Mouse (Mus musculus) G1E (cell line): ENCODE measurements around the gene Myh9. TPM values are rescaled to one million over a fixed set of nuclear protein-coding genes. Genes with fewer than 3 reads are reported as not detected.

Experiments
- ATAC-seq: 2 replicates; pipeline ENCODE4 v1.8.0; 2016; ENCODE audit warnings: mild to moderate bottlenecking; ENCODE audit not compliant: insufficient number of reproducible peaks, poor library complexity, low FRiP score, severe bottlenecking; ENCODE audit errors: extremely low read depth
- DNase-seq: peaks from one replicate; pipeline ENCODE4 v3.0.0; 2012; ENCODE audit warnings: low spot score
- H3K27me3 ChIP-seq: 2 replicates; pipeline ENCODE4 v1.6.1; 2012; ENCODE audit warnings: mild to moderate bottlenecking, low read length, inconsistent platforms; ENCODE audit not compliant: insufficient read depth
- H3K36me3 ChIP-seq: replicated peaks from 2 replicates; pipeline ENCODE3; 2012; ENCODE audit warnings: mild to moderate bottlenecking, inconsistent platforms
- H3K4me1 ChIP-seq: 2 replicates; pipeline ENCODE4 v1.6.1; 2012; ENCODE audit warnings: low read depth, low read length, inconsistent platforms, mixed read lengths; ENCODE audit not compliant: insufficient read depth
- H3K4me3 ChIP-seq: 2 replicates; pipeline ENCODE4 v1.5.1; 2012; ENCODE audit warnings: low read depth, mild to moderate bottlenecking, inconsistent platforms, low read length, moderate library complexity, mixed read lengths
- H3K9me3 ChIP-seq: replicated peaks from 2 replicates; pipeline ENCODE4 v1.6.1; 2012; ENCODE audit warnings: inconsistent platforms
- CTCF ChIP-seq: IDR thresholded peaks from 2 replicates; pipeline ENCODE4 v1.5.1; 2012; ENCODE audit warnings: low read depth, low read length, inconsistent platforms, mixed read lengths
- GATA1 ChIP-seq: IDR thresholded peaks from 2 replicates; pipeline ENCODE4 v1.6.1; 2012; ENCODE audit warnings: borderline replicate concordance, low read length, inconsistent platforms, mixed read lengths
- GATA2 ChIP-seq: IDR thresholded peaks from 2 replicates; pipeline ENCODE4 v1.6.1; 2012; ENCODE audit warnings: low read depth, low read length, inconsistent platforms, borderline replicate concordance
- POLR2AphosphoS5 ChIP-seq: IDR thresholded peaks from 2 replicates; pipeline ENCODE4 v1.6.1; 2012; ENCODE audit warnings: low read depth, low read length, inconsistent platforms; ENCODE audit not compliant: insufficient replicate concordance
- TAL1 ChIP-seq: conservative IDR thresholded peaks from 2 replicates; pipeline ENCODE4 v1.6.1; 2012; ENCODE audit warnings: low read depth, low read length, inconsistent platforms, mixed read lengths
- polyA plus RNA-seq: library from polyadenylated mRNA; stranded (reverse); fragments of >175 nt; gene quantifications from 2 replicates; pipeline ENCODE4 v1.2.3, GENCODE M21; 2012
- total RNA-seq, 2 experiments: library from RNA; stranded (forward) in 1 of 2; stranded (reverse) in 1 of 2; fragments of 200-1000 nt in 1 of 2; fragments of >200 nt in 1 of 2; fragmentation: Nextera tagmentation in 1 of 2; gene quantifications; 2 replicates each; pipeline ENCODE4 v1.2.3; 2014 to 2017

Myh9 gene
- total and polyA plus RNA-seq, 3 experiments: 132 to 198 (median 171) TPM

DNA sequence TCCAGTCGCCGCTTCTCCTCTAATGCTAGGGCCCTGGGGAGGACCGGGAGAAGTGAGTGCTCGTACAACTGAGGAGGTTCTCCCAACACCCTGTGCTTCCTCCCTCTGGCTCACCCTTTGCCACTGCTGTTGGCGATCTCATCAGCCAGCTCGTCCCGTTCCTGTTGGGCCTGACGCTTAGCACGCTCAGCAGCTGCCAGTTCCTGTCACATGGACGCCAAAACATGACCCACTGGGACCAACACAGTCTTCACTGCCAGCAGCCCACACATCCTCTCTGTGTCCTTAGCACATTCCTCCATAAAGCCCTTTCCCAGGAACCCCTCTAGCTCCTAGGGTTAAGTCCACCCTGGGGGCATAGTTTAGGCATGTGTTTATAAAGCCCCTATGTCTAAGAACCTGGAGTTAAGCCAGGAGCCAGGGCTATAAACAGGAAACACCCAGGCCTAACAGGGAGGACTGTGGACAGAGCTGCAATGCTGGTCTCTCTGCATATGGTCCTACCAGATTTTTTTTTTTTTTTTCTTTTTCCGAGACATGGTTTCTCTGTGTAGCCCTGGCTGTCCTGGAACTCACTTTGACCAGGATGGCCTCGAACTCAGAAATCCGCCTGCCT is 77.5 kb downstream of the Myh9 start:
- DNase-seq (no peak), ATAC-seq (no peak)
- Histone ChIP-seq H3K4me1 (no peaks in the 10 kb centered on the region), H3K36me3 (peaks cover 99% of the 10 kb centered on the region), H3K27me3 (no peaks in the 10 kb centered on the region), H3K9me3 (no peaks in the 10 kb centered on the region), H3K4me3 (no peak overlapping the region)
- TF ChIP-seq TAL1 (no peak), CTCF (no peak), GATA2 (no peak), GATA1 (no peak), POLR2AphosphoS5 (no peak)

GRCm38 (mm10) chr15:77763702-77764101 is 78.3 kb downstream of the Myh9 start:
- no peak for DNase-seq
- Histone ChIP-seq H3K4me3 (no peak overlapping the region), H3K4me1 (no peaks in the 10 kb centered on the region), H3K9me3 (no peaks in the 10 kb centered on the region), H3K27me3 (no peaks in the 10 kb centered on the region), H3K36me3 (peaks cover 94% of the 10 kb centered on the region)
- TF ChIP-seq GATA2 (no peak), TAL1 (no peak), GATA1 (no peak), CTCF (no peak), POLR2AphosphoS5 (no peak)
- ATAC-seq: no peak

- Histone ChIP-seq H3K4me1 (no peaks in the 10 kb centered on the region), H3K4me3 (no peak overlapping the region)
- ATAC-seq: no peak
Measured at GRCm38 (mm10) chr15:77763050-77763449, 78.9 kb downstream of the Myh9 start.

GRCm38 (mm10) chr15:77761561-77762380 is 80.2 kb downstream of the Myh9 start:
- Histone ChIP-seq H3K9me3 (no peaks in the 10 kb centered on the region), H3K36me3 (peaks cover 75% of the 10 kb centered on the region), H3K4me3 (no peak overlapping the region), H3K27me3 (no peaks in the 10 kb centered on the region), H3K4me1 (peaks cover 3% of the 10 kb centered on the region; the same call in 1 of the 2 replicates)
- peak; percentile 47 for DNase-seq
- no peak for ATAC-seq
- TF ChIP-seq TAL1 (no peak), CTCF (peak; percentile 65), GATA1 (no peak)

More at GRCm38 (mm10) chr15:77763050-77763449, 78.9 kb downstream of the Myh9 start:
- Histone ChIP-seq H3K9me3 (no peaks in the 10 kb centered on the region), H3K36me3 (peaks cover 88% of the 10 kb centered on the region), H3K27me3 (no peaks in the 10 kb centered on the region)
- no peak for TF ChIP-seq GATA1
- no peak for TF ChIP-seq GATA2
- no peak for TF ChIP-seq TAL1
- no peak for TF ChIP-seq POLR2AphosphoS5
- TF ChIP-seq CTCF: no peak
- no peak for DNase-seq

DNA sequence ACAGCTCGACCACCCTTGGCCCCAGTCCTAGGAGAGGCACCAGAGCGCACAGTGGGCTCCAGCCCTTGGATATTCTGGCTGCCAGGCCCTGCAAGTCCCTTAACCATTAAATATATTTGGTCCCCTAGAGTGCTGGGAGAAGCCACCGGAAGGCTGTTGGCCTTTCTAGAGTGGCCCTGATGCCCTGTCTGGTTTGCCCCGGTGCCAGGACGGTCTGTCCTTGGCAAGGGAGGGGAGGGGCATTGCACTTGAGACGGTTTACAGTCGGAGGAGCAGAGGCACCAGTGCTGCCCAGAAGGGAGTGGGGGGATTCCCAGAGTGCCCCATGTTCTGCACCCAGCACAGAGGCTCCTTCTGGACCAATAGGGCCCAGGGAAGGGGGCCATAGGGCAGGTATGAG is 80.9 kb downstream of the Myh9 start:
- DNase-seq (no peak), ATAC-seq (no peak)
- H3K9me3 ChIP-seq: no peaks in the 10 kb centered on the region
- peaks cover 6% of the 10 kb centered on the region; the same call in 1 of the 2 replicates for H3K4me1 ChIP-seq
- no peak for TF ChIP-seq GATA2
- no peak for TF ChIP-seq CTCF
- no peak for TF ChIP-seq TAL1
- no peak for TF ChIP-seq POLR2AphosphoS5
- no peak for TF ChIP-seq GATA1
- H3K36me3 ChIP-seq: peaks cover 68% of the 10 kb centered on the region
- no peak overlapping the region for H3K4me3 ChIP-seq
- H3K27me3 ChIP-seq: no peaks in the 10 kb centered on the region

GRCm38 (mm10) chr15:77760037-77760436 is 81.9 kb downstream of the Myh9 start:
- no peaks in the 10 kb centered on the region for H3K9me3 ChIP-seq
- H3K4me1 ChIP-seq: peaks cover 11% of the 10 kb centered on the region; the same call in 1 of the 2 replicates
- no peak overlapping the region for H3K4me3 ChIP-seq
- peaks cover 57% of the 10 kb centered on the region for H3K36me3 ChIP-seq
- H3K27me3 ChIP-seq: peaks cover 3% of the 10 kb centered on the region; the same call in 1 of the 2 replicates
- ATAC-seq: no peak
- TF ChIP-seq GATA2 (no peak), GATA1 (no peak), CTCF (no peak), TAL1 (no peak), POLR2AphosphoS5 (no peak)
- no peak for DNase-seq
